Mouse (Mus musculus): ENCODE results near the gene Hoxb4. TPM values are rescaled to one million over a fixed set of nuclear protein-coding genes. Genes with fewer than 3 reads are reported as not detected.

Hoxb4 gene
- polyA plus RNA-seq, 1 experiment, result not detected

GRCm38 (mm10) chr11:96333241-96334001 is 15.4 kb downstream of the Hoxb4 start:
- WGBS, result 5% methylated on average over 17 of the region's 17 CpGs
- Histone ChIP-seq H3K27ac (ENCODE audit: insufficient read depth, low read depth, low read length) (no peak overlapping the region), H3K4me3 (ENCODE audit: insufficient read depth, low read depth, low read length) (no peak overlapping the region), H3K4me1 (ENCODE audit: control insufficient read depth, insufficient read depth, low read length) (no peaks in the 10 kb centered on the region; the same call in 1 of the 2 replicates)
- TF ChIP-seq CTCF (IDR thresholded peaks at IDR 0.05; ENCODE audit: insufficient read depth, low read depth, low read length) (no peak), POLR2A (IDR thresholded peaks at IDR 0.05; ENCODE audit: insufficient read depth, low read depth, low read length) (no peak)

- H3K4me1 ChIP-seq (ENCODE audit: control insufficient read depth, insufficient read depth, low read length), result no peaks in the 10 kb centered on the region; the same call in 1 of the 2 replicates
- H3K27ac ChIP-seq (ENCODE audit: insufficient read depth, low read depth, low read length), result no peak overlapping the region
- TF ChIP-seq CTCF (IDR thresholded peaks at IDR 0.05; ENCODE audit: insufficient read depth, low read depth, low read length) (no peak), POLR2A (IDR thresholded peaks at IDR 0.05; ENCODE audit: insufficient read depth, low read depth, low read length) (no peak)
- no peak overlapping the region for H3K4me3 ChIP-seq (ENCODE audit: insufficient read depth, low read depth, low read length)
- 2% methylated on average over 2 of the region's 2 CpGs for WGBS
Measured at GRCm38 (mm10) chr11:96334002-96334364, 15.9 kb downstream of the Hoxb4 start.

GRCm38 (mm10) chr11:96334998-96335397 is 16.9 kb downstream of the Hoxb4 start:
- H3K4me1 ChIP-seq (ENCODE audit: control insufficient read depth, insufficient read depth, low read length), result no peaks in the 10 kb centered on the region; the same call in 1 of the 2 replicates
- H3K4me3 ChIP-seq (ENCODE audit: insufficient read depth, low read depth, low read length), result no peak overlapping the region
- WGBS, result 26% methylated on average over 3 of the region's 3 CpGs
- no peak overlapping the region for H3K27ac ChIP-seq (ENCODE audit: insufficient read depth, low read depth, low read length)
- no peak for TF ChIP-seq CTCF (IDR thresholded peaks at IDR 0.05; ENCODE audit: insufficient read depth, low read depth, low read length)
- TF ChIP-seq POLR2A (IDR thresholded peaks at IDR 0.05; ENCODE audit: insufficient read depth, low read depth, low read length), result no peak

- 8% methylated on average over 2 of the region's 2 CpGs for WGBS
- no peak overlapping the region for H3K4me3 ChIP-seq (ENCODE audit: insufficient read depth, low read depth, low read length)
- TF ChIP-seq POLR2A (IDR thresholded peaks at IDR 0.05; ENCODE audit: insufficient read depth, low read depth, low read length), result no peak
- TF ChIP-seq CTCF (IDR thresholded peaks at IDR 0.05; ENCODE audit: insufficient read depth, low read depth, low read length), result no peak
- H3K27ac ChIP-seq (ENCODE audit: insufficient read depth, low read depth, low read length), result no peak overlapping the region
- H3K4me1 ChIP-seq (ENCODE audit: control insufficient read depth, insufficient read depth, low read length), result no peaks in the 10 kb centered on the region; the same call in 1 of the 2 replicates
Measured at GRCm38 (mm10) chr11:96336597-96336996, 18.5 kb downstream of the Hoxb4 start.

GRCm38 (mm10) chr11:96337026-96337425 is 19.0 kb downstream of the Hoxb4 start:
- H3K27ac ChIP-seq (ENCODE audit: insufficient read depth, low read depth, low read length), result no peak overlapping the region
- 3% methylated on average over 6 of the region's 6 CpGs for WGBS

GRCm38 (mm10) chr11:96338957-96339855 is 21.1 kb downstream of the Hoxb4 start:
- TF ChIP-seq CTCF (IDR thresholded peaks at IDR 0.05; ENCODE audit: insufficient read depth, low read depth, low read length) (no peak), POLR2A (IDR thresholded peaks at IDR 0.05; ENCODE audit: insufficient read depth, low read depth, low read length) (no peak)
- Histone ChIP-seq H3K4me1 (ENCODE audit: control insufficient read depth, insufficient read depth, low read length) (no peaks in the 10 kb centered on the region), H3K4me3 (ENCODE audit: insufficient read depth, low read depth, low read length) (no peak overlapping the region), H3K27ac (ENCODE audit: insufficient read depth, low read depth, low read length) (no peak overlapping the region)
- WGBS, result 13% methylated on average over 7 of the region's 7 CpGs

More at GRCm38 (mm10) chr11:96337026-96337425, 19.0 kb downstream of the Hoxb4 start:
- Histone ChIP-seq H3K4me3 (ENCODE audit: insufficient read depth, low read depth, low read length) (no peak overlapping the region), H3K4me1 (ENCODE audit: control insufficient read depth, insufficient read depth, low read length) (no peaks in the 10 kb centered on the region; the same call in 1 of the 2 replicates)
- TF ChIP-seq POLR2A (IDR thresholded peaks at IDR 0.05; ENCODE audit: insufficient read depth, low read depth, low read length) (no peak), CTCF (IDR thresholded peaks at IDR 0.05; ENCODE audit: insufficient read depth, low read depth, low read length) (no peak)

GRCm38 (mm10) chr11:96340698-96341365 is 22.8 kb downstream of the Hoxb4 start:
- TF ChIP-seq POLR2A (IDR thresholded peaks at IDR 0.05; ENCODE audit: insufficient read depth, low read depth, low read length) (no peak), CTCF (IDR thresholded peaks at IDR 0.05; ENCODE audit: insufficient read depth, low read depth, low read length) (no peak)
- 1% methylated on average over 36 of the region's 36 CpGs for WGBS
- peaks cover 3% of the 10 kb centered on the region; the same call in 1 of the 2 replicates for H3K4me1 ChIP-seq (ENCODE audit: control insufficient read depth, insufficient read depth, low read length)
- H3K4me3 ChIP-seq (ENCODE audit: insufficient read depth, low read depth, low read length), result no peak overlapping the region
- no peak overlapping the region for H3K27ac ChIP-seq (ENCODE audit: insufficient read depth, low read depth, low read length)

GRCm38 (mm10) chr11:96341701-96342575 is 23.9 kb downstream of the Hoxb4 start:
- 2% methylated on average over 40 of the region's 40 CpGs for WGBS
- Histone ChIP-seq H3K4me3 (ENCODE audit: insufficient read depth, low read depth, low read length) (no peak overlapping the region), H3K27ac (ENCODE audit: insufficient read depth, low read depth, low read length) (no peak overlapping the region), H3K4me1 (ENCODE audit: control insufficient read depth, insufficient read depth, low read length) (peaks cover 3% of the 10 kb centered on the region; the same call in 1 of the 2 replicates)
- TF ChIP-seq POLR2A (IDR thresholded peaks at IDR 0.05; ENCODE audit: insufficient read depth, low read depth, low read length), result no peak
- no peak for TF ChIP-seq CTCF (IDR thresholded peaks at IDR 0.05; ENCODE audit: insufficient read depth, low read depth, low read length)

Data from olfactory bulb, adult 2 months (tissue).